Mouse (Mus musculus): ENCODE measurements around the gene Prdx2. TPM values are rescaled to one million over a fixed set of nuclear protein-coding genes. Genes with fewer than 3 reads are reported as not detected.

Gene Prdx2
- polyA plus RNA-seq (2014; fragmentation: Illumina TruSeq; extraction: RNeasy Lipid Tissue Mini Kit (QIAGEN cat#74804); ENCODE audit: low read depth, low replicate concordance) = 42.1 TPM

DNA sequence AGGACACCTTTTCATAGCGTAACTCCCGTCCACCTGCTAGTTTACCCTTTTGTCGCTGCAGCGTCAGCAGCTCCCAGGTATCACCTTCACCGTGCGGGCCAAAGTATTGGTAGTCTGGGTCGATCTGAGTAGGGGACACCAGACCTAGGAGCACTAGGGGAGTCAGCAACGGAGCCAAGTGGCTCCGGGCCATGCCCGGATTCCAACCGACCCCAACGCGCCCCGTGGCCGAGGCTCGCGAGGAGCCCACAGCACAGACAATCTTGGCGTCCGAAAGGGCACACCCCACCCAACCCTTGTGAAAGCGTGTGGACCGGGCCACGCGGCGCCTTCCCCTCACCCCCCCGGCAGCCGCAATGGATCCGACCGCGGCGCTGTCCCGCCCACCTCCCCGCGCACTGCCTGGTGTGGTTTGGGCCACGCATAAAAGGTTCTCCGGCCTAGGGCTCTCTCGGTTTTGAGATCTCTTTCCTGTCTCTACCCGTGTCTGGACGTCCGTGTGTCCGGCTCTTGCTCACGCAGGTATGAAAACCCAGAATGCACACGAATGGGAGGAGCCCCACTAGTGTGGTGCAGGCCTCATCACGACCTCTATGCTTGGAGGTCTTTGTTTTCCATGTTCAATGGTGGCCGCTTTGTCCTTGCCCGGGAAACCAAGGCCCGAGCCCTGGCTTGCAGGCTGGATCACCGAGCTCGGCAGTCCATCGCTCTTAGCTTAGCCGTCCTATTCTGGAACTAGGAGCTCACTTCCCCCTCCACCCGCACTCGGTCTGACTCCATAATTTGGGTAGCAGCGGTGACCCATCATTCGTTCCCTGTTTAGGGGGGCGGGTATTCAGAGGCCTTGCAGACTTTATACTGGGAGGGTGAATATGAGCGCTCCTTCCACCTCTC, at the start of gene Prdx2, which contains the start of the genes Gm49661 and Rnaseh2a:
Gene Prdx2 (plus strand): TSS at position 347 of the 894 bp plus-strand sequence.
Gene Gm49661 (minus strand): TSS at position 193 of the 894 bp plus-strand sequence.
Gene Rnaseh2a (minus strand): TSS at position 527 of the 894 bp plus-strand sequence.

DNA sequence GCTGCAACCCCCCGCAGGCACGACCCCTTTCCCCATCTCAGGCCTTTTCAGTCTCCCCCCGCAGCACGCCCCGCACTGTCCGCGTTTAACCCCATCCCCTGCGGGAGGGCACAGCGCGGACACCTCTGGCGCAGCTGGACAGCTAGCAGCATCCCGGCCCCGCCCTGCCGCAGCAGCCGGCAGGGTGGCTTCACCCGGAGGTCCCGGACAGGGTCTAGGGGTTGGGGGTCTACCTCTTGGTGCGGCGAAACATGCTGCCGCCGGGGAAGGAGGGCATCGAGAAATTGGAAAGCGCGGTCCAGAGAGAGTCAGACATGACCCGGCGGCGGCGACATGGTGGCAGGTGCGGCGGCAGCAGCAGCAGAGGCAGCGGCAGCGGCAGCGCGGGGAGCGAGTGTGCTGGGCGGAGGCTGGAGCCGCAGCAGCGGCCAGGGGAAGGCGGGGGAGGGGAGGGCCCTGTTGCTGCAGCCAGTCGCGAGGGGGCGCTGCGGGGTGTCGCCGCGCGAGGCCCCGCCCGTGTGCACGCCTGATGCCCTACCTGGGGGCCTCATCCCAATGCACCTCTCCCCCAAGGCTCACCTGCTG, 32.3 kb upstream of the Prdx2 start, which contains the start of gene Mast1:
Gene Mast1 (minus strand): TSS at position 398 of the 585 bp plus-strand sequence.

DNA sequence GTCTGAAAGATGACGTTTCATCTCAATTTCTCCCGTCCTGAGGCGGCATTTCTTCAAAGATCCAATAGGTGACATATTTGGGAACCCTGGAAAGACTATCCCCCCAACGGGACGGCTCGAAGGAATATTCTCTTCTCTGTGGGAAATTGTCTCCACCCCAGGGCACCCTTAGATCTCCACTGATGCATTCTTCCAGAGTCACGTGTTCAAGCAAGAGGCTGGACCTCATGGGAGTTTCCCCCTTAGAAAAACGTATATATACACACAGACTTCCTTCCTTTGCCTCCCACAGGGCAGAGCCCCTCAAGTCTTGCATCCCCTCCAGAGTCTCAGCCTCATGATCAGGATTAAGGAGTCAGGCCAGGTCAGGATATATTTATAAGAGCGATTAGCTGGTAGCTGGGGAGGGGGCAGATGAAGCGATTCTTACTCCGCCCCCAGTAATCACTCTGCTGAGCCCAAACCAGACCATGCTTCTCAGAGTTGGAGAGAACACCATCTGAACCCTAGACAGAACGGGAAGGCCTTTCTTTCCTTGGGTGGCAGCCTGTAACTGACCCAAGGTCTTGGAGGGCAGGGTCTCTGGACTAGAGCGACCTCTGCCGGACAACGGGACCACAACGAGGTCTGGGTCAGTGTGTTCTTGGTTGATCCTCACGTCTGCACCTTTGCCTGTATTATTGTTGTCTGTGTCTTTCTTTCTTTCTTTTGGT, 22.7 kb upstream of the Prdx2 start, which contains the start of gene Rtbdn:
Gene Rtbdn (plus strand): TSS at position 464 of the 713 bp plus-strand sequence.

DNA sequence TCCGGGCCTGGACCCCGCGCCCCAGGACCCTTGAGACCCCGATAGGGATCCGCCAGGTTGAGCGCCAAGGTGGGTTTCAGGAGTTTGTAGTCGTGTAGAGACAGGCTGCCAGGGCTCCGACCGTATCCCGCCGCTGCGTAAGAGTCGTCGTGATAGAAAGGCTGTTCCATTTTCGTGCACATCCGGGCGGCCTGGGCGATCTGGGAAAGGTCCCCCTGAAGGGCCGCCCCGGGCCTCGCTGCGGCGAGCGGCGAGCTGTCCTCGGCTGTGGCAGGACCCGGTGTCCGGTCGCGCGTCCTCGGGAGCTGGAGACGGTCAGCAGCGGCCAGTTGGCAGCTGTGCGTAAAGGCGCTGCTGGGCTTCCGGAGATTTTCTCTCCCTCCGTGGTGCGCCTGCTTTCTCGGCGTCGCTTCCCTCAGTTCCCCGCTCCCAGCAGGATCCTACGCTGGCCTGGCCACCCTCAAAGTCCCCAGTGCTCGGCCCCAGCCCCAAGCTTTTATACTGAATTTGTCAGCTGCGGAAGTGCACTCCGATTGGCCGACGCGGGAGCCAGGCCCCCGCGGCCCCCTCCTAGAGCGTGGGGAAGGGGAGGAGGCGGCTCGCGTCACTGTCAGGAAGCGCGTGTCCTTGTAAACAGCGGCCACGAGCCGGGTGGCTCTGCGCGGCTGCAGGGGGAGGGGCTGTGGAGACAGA, 9.0 kb downstream of the Prdx2 start, which contains the start of gene Junb:
Gene Junb (minus strand): TSS at position 471 of the 693 bp plus-strand sequence.

DNA sequence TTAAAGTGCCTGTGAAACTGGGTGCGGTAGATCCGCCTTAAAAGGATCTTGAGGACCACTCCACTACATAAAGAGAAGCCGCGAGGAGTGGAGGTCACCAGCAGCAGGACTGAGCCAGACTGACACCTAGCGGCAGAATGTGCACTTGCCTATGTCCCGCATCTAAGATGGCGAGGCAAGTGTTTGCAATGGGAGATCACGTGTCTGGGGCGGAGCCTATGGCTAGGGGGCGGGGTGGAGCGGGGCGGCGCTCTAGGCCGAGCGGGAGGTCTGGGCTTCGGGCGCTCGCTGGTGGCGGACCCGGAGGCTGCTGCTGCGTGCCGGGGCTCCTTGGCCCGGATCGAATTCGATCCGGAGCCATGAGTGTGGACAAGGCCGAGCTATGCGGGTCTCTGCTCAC, 21.0 kb downstream of the Prdx2 start, which contains the start of gene Hook2:
Gene Hook2 (plus strand): TSS at position 255 of the 400 bp plus-strand sequence.

DNA sequence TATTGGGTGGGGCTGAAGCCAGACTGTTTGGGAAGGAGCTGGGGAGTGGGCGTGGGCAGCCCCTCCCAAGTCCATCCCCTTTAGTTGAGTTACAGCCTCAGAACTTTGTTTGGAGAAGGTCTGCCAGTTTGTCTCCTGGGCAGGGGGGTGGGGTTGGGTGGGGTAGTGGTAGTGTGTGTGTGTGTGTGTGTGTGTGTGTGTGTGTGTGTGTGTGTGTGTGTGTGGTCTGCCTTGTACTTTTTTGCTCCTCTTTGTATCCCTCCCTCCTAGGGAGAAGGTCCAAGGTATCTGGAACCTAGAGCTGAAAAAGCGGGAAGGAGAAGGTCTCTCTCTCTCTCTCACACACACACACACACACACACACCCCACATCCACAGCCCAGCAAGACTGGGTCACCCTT, 45.0 kb downstream of the Prdx2 start, which contains the start of gene Best2:
Gene Best2 (minus strand): TSS at position 101 of the 400 bp plus-strand sequence.

Other genes with a start within 250 kb of the Prdx2 start
- gene G430095P16Rik, start 246.6 kb upstream of the Prdx2 start, polyA plus RNA-seq (2014; fragmentation: Illumina TruSeq; extraction: RNeasy Lipid Tissue Mini Kit (QIAGEN cat#74804); ENCODE audit: low read depth, low replicate concordance) = not detected
- gene Nfix, start 169.2 kb upstream of the Prdx2 start, polyA plus RNA-seq (2014; fragmentation: Illumina TruSeq; extraction: RNeasy Lipid Tissue Mini Kit (QIAGEN cat#74804); ENCODE audit: low read depth, low replicate concordance) = 13.6 TPM
- gene Dand5, start 146.8 kb upstream of the Prdx2 start, polyA plus RNA-seq (2014; fragmentation: Illumina TruSeq; extraction: RNeasy Lipid Tissue Mini Kit (QIAGEN cat#74804); ENCODE audit: low read depth, low replicate concordance) = 1.3 TPM
- gene Gadd45gip1, start 138.1 kb upstream of the Prdx2 start, polyA plus RNA-seq (2014; fragmentation: Illumina TruSeq; extraction: RNeasy Lipid Tissue Mini Kit (QIAGEN cat#74804); ENCODE audit: low read depth, low replicate concordance) = 0.74 TPM
- 9.8 TPM for gene Rad23a, start 128.9 kb upstream of the Prdx2 start, polyA plus RNA-seq (2014; fragmentation: Illumina TruSeq; extraction: RNeasy Lipid Tissue Mini Kit (QIAGEN cat#74804); ENCODE audit: low read depth, low replicate concordance)
- gene Calr, start 122.7 kb upstream of the Prdx2 start, polyA plus RNA-seq (2014; fragmentation: Illumina TruSeq; extraction: RNeasy Lipid Tissue Mini Kit (QIAGEN cat#74804); ENCODE audit: low read depth, low replicate concordance) = 778 TPM
- gene Farsa, start 112.6 kb upstream of the Prdx2 start, polyA plus RNA-seq (2014; fragmentation: Illumina TruSeq; extraction: RNeasy Lipid Tissue Mini Kit (QIAGEN cat#74804); ENCODE audit: low read depth, low replicate concordance) = 2.9 TPM
- 1.8 TPM for gene Syce2, start 97.5 kb upstream of the Prdx2 start, polyA plus RNA-seq (2014; fragmentation: Illumina TruSeq; extraction: RNeasy Lipid Tissue Mini Kit (QIAGEN cat#74804); ENCODE audit: low read depth, low replicate concordance)
- gene Gcdh, start 75.7 kb upstream of the Prdx2 start, polyA plus RNA-seq (2014; fragmentation: Illumina TruSeq; extraction: RNeasy Lipid Tissue Mini Kit (QIAGEN cat#74804); ENCODE audit: low read depth, low replicate concordance) = 511 TPM
- 1.0 TPM for gene Klf1, start 67.7 kb upstream of the Prdx2 start, polyA plus RNA-seq (2014; fragmentation: Illumina TruSeq; extraction: RNeasy Lipid Tissue Mini Kit (QIAGEN cat#74804); ENCODE audit: low read depth, low replicate concordance)
- 9.4 TPM for gene Dnase2a, start 61.0 kb upstream of the Prdx2 start, polyA plus RNA-seq (2014; fragmentation: Illumina TruSeq; extraction: RNeasy Lipid Tissue Mini Kit (QIAGEN cat#74804); ENCODE audit: low read depth, low replicate concordance)
- not detected for gene Mast1, start 32.2 kb upstream of the Prdx2 start, polyA plus RNA-seq (2014; fragmentation: Illumina TruSeq; extraction: RNeasy Lipid Tissue Mini Kit (QIAGEN cat#74804); ENCODE audit: low read depth, low replicate concordance)
- not detected for gene Rtbdn, start 22.6 kb upstream of the Prdx2 start, polyA plus RNA-seq (2014; fragmentation: Illumina TruSeq; extraction: RNeasy Lipid Tissue Mini Kit (QIAGEN cat#74804); ENCODE audit: low read depth, low replicate concordance)
- gene Gm49661, start 154 bp upstream of the Prdx2 start, polyA plus RNA-seq (2014; fragmentation: Illumina TruSeq; extraction: RNeasy Lipid Tissue Mini Kit (QIAGEN cat#74804); ENCODE audit: low read depth, low replicate concordance) = not detected
- gene Rnaseh2a, start 180 bp downstream of the Prdx2 start, polyA plus RNA-seq (2014; fragmentation: Illumina TruSeq; extraction: RNeasy Lipid Tissue Mini Kit (QIAGEN cat#74804); ENCODE audit: low read depth, low replicate concordance) = 2.5 TPM
- gene Junb, start 9.1 kb downstream of the Prdx2 start, polyA plus RNA-seq (2014; fragmentation: Illumina TruSeq; extraction: RNeasy Lipid Tissue Mini Kit (QIAGEN cat#74804); ENCODE audit: low read depth, low replicate concordance) = 0.50 TPM
- gene Hook2, start 21.0 kb downstream of the Prdx2 start, polyA plus RNA-seq (2014; fragmentation: Illumina TruSeq; extraction: RNeasy Lipid Tissue Mini Kit (QIAGEN cat#74804); ENCODE audit: low read depth, low replicate concordance) = 4.8 TPM
- gene Best2, start 44.9 kb downstream of the Prdx2 start, polyA plus RNA-seq (2014; fragmentation: Illumina TruSeq; extraction: RNeasy Lipid Tissue Mini Kit (QIAGEN cat#74804); ENCODE audit: low read depth, low replicate concordance) = not detected
- 7.6 TPM for gene Asna1, start 55.7 kb downstream of the Prdx2 start, polyA plus RNA-seq (2014; fragmentation: Illumina TruSeq; extraction: RNeasy Lipid Tissue Mini Kit (QIAGEN cat#74804); ENCODE audit: low read depth, low replicate concordance)
- gene Trir, start 57.2 kb downstream of the Prdx2 start, polyA plus RNA-seq (2014; fragmentation: Illumina TruSeq; extraction: RNeasy Lipid Tissue Mini Kit (QIAGEN cat#74804); ENCODE audit: low read depth, low replicate concordance) = 16.7 TPM
- gene Tnpo2, start 67.3 kb downstream of the Prdx2 start, polyA plus RNA-seq (2014; fragmentation: Illumina TruSeq; extraction: RNeasy Lipid Tissue Mini Kit (QIAGEN cat#74804); ENCODE audit: low read depth, low replicate concordance) = 5.4 TPM
- gene Fbxw9, start 90.5 kb downstream of the Prdx2 start, polyA plus RNA-seq (2014; fragmentation: Illumina TruSeq; extraction: RNeasy Lipid Tissue Mini Kit (QIAGEN cat#74804); ENCODE audit: low read depth, low replicate concordance) = 2.5 TPM
- gene Gm5741, start 98.4 kb downstream of the Prdx2 start, polyA plus RNA-seq (2014; fragmentation: Illumina TruSeq; extraction: RNeasy Lipid Tissue Mini Kit (QIAGEN cat#74804); ENCODE audit: low read depth, low replicate concordance) = not detected
- gene Dhps, start 102.2 kb downstream of the Prdx2 start, polyA plus RNA-seq (2014; fragmentation: Illumina TruSeq; extraction: RNeasy Lipid Tissue Mini Kit (QIAGEN cat#74804); ENCODE audit: low read depth, low replicate concordance) = 7.5 TPM
- gene Wdr83os, start 111.2 kb downstream of the Prdx2 start, polyA plus RNA-seq (2014; fragmentation: Illumina TruSeq; extraction: RNeasy Lipid Tissue Mini Kit (QIAGEN cat#74804); ENCODE audit: low read depth, low replicate concordance) = 11.6 TPM
- 2.8 TPM for gene Wdr83, start 111.7 kb downstream of the Prdx2 start, polyA plus RNA-seq (2014; fragmentation: Illumina TruSeq; extraction: RNeasy Lipid Tissue Mini Kit (QIAGEN cat#74804); ENCODE audit: low read depth, low replicate concordance)
- 12.2 TPM for gene Man2b1, start 113.7 kb downstream of the Prdx2 start, polyA plus RNA-seq (2014; fragmentation: Illumina TruSeq; extraction: RNeasy Lipid Tissue Mini Kit (QIAGEN cat#74804); ENCODE audit: low read depth, low replicate concordance)
- gene Zfp791, start 153.5 kb downstream of the Prdx2 start, polyA plus RNA-seq (2014; fragmentation: Illumina TruSeq; extraction: RNeasy Lipid Tissue Mini Kit (QIAGEN cat#74804); ENCODE audit: low read depth, low replicate concordance) = 1.7 TPM
- gene Cks1brt, start 182.3 kb downstream of the Prdx2 start, polyA plus RNA-seq (2014; fragmentation: Illumina TruSeq; extraction: RNeasy Lipid Tissue Mini Kit (QIAGEN cat#74804); ENCODE audit: low read depth, low replicate concordance) = not detected